Mouse (Mus musculus): ENCODE measurements around the gene Btbd35f22. TPM values are rescaled to one million over a fixed set of nuclear protein-coding genes. Genes with fewer than 3 reads are reported as not detected.

Gene Btbd35f22
- polyA plus RNA-seq (2012; fragmentation: generic; extraction: Trizol): not detected

DNA sequence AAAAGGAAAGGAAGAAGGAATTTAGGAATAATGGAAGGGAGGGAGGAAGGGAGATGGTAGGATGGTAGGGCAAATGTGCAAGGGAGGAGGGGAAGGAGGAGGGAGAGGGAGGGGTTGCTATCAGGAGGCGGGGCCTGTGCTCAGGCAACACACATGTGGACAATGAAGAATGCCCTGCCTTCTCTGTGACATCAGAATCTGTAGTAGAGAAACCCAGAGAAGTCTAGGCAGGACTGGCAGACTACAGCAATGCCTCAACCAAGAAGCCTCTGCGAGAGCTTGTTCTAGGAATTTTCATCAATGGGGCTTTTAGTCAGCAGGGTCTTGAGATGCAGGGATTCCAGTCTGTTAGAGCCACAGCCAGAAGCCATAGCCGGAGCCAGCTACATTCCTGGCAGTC is at the start of gene Btbd35f22:
TSS of gene Btbd35f22 (plus strand) at position 301 of the 400 bp plus-strand sequence.

Other genes starting within 250 kb of the Btbd35f22 start
- gene Gm21637, start 85.8 kb upstream of the Btbd35f22 start, polyA plus RNA-seq (2012; fragmentation: generic; extraction: Trizol): not detected
- not detected for gene Btbd35f2, start 230.6 kb downstream of the Btbd35f22 start, polyA plus RNA-seq (2012; fragmentation: generic; extraction: Trizol)

Measured in C3H10T1/2 (cell line).